Mouse (Mus musculus) ES-Bruce4 (cell line): ENCODE data around the gene Gosr1. TPM values are rescaled to one million over a fixed set of nuclear protein-coding genes. Genes with fewer than 3 reads are reported as not detected.
A peak's percentile ranks its signal among the peaks of the same experiment; 100 is the strongest.

Experiments used
- H3K27ac ChIP-seq: 2 replicates; pipeline ENCODE4 v1.5.1; 2012; ENCODE audit warnings: low read length, inconsistent platforms; ENCODE audit not compliant: insufficient read depth
- H3K27me3 ChIP-seq: 2 replicates; pipeline ENCODE4 v1.6.1; 2012; ENCODE audit warnings: mild to moderate bottlenecking, low read length, inconsistent platforms; ENCODE audit not compliant: control insufficient read depth, poor library complexity, insufficient read depth, severe bottlenecking
- H3K36me3 ChIP-seq: 2 replicates; pipeline ENCODE4 v1.6.1; 2012; ENCODE audit warnings: inconsistent platforms, mild to moderate bottlenecking, low read length, moderate library complexity; ENCODE audit not compliant: control insufficient read depth, poor library complexity, insufficient read depth, severe bottlenecking
- H3K4me1 ChIP-seq: one replicate; pipeline ENCODE4 v1.8.1; 2011; ENCODE audit warnings: low read length; ENCODE audit not compliant: control insufficient read depth, insufficient read depth
- H3K4me3 ChIP-seq: 2 replicates; pipeline ENCODE4 v1.5.1; 2011; ENCODE audit warnings: low read depth, mild to moderate bottlenecking, low read length
- H3K9ac ChIP-seq: 2 replicates; pipeline ENCODE4 v1.6.1; 2012; ENCODE audit warnings: low read depth, mild to moderate bottlenecking, inconsistent platforms; ENCODE audit not compliant: poor library complexity, severe bottlenecking
- H3K9me3 ChIP-seq: replicated peaks from 2 replicates; pipeline ENCODE4 v1.6.1; 2012; ENCODE audit warnings: mild to moderate bottlenecking, low read length, inconsistent platforms; ENCODE audit not compliant: control insufficient read depth, poor library complexity, insufficient read depth, severe bottlenecking
- CTCF ChIP-seq: IDR thresholded peaks from one replicate; pipeline ENCODE4 v1.8.1; 2011; ENCODE audit warnings: low read depth, low read length
- EP300 ChIP-seq: IDR thresholded peaks from 2 replicates; pipeline ENCODE4 v1.6.1; 2011; ENCODE audit warnings: low read depth, low read length; ENCODE audit not compliant: insufficient read depth
- POLR2A ChIP-seq: IDR thresholded peaks from one replicate; pipeline ENCODE4 v1.8.1; 2011; ENCODE audit warnings: low read length; ENCODE audit not compliant: insufficient read depth
- polyA plus RNA-seq: library from polyadenylated mRNA; stranded (reverse); fragments of >200 nt; gene quantifications from 2 replicates; pipeline ENCODE4 v1.2.4, GENCODE M21; 2011; ENCODE audit warnings: low read depth; ENCODE audit not compliant: missing spikeins, insufficient read depth, insufficient read length

Gene Gosr1
- polyA plus RNA-seq, 1 experiment: 30.2 TPM

DNA sequence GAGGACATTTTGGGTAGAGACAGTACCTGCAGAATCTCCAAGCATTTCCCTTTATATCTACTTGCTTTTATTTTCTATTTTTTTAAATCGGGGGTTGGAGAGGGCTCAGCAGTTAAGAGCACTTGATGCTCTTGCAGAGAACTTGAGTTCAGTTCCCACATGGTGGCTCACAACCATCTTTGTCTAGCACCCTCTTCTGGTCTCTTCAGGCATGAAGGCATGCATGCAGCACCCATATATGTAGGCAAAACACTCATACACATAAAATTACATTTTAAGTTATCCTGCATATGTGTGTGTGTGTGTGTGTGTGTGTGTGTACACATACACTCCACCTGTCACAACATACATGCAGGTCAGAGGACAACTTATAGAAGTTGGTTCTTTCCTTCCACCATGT is 17.5 kb downstream of the Gosr1 start:
- Histone ChIP-seq H3K9ac (no peak overlapping the region), H3K27ac (no peak overlapping the region), H3K9me3 (no peaks in the 10 kb centered on the region), H3K27me3 (no peaks in the 10 kb centered on the region), H3K4me3 (no peak overlapping the region), H3K4me1 (peaks cover under 1% of the 10 kb centered on the region), H3K36me3 (peaks cover 25% of the 10 kb centered on the region)
- TF ChIP-seq CTCF (no peak), EP300 (no peak), POLR2A (no peak)

DNA sequence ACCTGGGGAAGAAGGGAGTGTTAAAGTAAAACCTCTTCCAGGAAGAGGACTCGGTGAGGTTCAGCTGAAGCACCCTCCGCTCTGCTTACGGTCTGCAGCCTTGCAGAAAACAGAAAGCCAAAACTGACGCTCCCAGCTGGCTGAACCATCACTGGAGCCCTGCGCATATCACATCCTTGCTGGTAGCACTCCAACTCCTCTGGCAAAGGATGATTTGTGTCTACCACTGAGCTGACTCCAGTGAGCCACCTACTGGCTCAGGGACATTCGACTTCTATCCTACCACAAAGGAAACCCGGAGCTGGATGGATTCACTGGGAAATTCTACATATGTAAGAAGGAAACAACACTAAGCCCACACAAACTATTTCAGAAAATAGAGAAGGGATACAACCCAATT is 18.8 kb downstream of the Gosr1 start:
- no peak overlapping the region for H3K27ac ChIP-seq
- peaks cover 18% of the 10 kb centered on the region for H3K36me3 ChIP-seq
- no peaks in the 10 kb centered on the region for H3K4me1 ChIP-seq
- TF ChIP-seq POLR2A (no peak), EP300 (no peak), CTCF (peak; percentile 26)
- no peaks in the 10 kb centered on the region for H3K27me3 ChIP-seq
- H3K9ac ChIP-seq: no peak overlapping the region
- no peaks in the 10 kb centered on the region for H3K9me3 ChIP-seq
- H3K4me3 ChIP-seq: no peak overlapping the region

DNA sequence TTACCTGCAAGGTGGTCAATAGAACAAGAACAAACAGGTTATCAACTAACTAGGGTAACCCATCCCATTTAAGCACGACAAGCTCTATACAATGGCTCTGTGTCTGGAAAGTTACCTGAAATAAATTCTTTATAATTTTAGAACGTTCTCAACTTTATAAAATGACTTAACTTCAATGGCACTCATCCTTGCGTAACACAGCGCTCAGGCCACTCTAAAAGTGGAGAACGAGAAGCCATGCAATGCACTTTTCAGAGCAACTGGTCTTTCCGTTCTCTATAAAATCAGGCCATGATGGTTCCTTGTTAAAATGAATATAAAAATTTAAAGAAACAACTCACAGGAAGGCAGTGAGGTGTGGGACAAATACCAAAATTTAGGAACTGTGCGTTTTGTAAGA is 20.9 kb downstream of the Gosr1 start:
- Histone ChIP-seq H3K27ac (no peak overlapping the region), H3K4me3 (no peak overlapping the region), H3K27me3 (no peaks in the 10 kb centered on the region), H3K4me1 (no peaks in the 10 kb centered on the region), H3K9me3 (no peaks in the 10 kb centered on the region), H3K9ac (no peak overlapping the region), H3K36me3 (peaks cover 9% of the 10 kb centered on the region; the same call in 1 of the 2 replicates)
- TF ChIP-seq EP300: no peak
- no peak for TF ChIP-seq POLR2A
- TF ChIP-seq CTCF: no peak

DNA sequence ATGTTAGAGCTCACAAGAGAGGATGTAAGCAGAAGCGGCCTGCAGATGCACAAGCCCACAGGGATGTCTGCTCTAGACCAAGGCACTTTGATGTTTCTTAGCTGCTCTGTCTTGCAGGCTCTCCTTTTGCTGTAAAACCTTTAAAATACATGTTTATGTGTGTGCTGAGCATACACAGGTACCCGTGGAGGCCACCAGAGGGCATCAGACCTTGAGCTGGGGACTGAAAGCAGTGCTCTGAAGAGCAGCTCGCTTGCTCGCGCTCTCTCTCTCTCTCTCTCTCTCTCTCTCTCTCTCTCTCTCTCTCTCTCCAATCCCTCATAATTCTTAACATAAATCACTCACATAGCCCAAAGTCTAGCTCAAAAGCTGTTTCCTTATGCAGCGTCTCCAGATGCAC is 24.3 kb downstream of the Gosr1 start:
- H3K36me3 ChIP-seq: peaks cover 12% of the 10 kb centered on the region; the same call in 1 of the 2 replicates

DNA sequence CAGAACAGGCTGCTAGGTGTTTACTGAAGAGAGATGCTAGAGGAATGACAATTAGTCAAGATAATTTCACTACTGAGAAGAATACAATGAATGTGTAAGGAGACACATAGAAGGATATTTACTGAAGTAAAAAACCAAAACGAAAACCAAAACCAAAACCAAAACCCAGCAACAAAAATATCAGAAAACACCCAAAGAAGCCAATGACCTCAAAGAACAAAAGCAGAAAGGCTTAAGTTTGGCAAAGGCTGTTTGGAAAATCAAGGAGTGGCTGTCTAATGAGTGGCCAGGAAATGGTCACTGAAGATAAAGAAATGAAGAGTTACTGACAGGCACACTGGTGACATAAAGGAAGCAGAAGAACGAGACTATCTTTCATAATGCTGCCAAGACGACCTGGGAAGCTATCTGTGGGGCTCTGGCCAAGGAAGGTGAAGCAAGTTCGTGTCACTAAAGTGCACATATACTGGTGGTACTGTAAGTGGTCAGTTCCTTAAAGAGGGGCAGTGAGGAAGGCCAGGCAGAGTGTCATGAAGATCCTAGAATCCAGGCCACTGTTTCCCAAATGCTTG is 27.5 kb downstream of the Gosr1 start:
- TF ChIP-seq POLR2A: no peak
- TF ChIP-seq EP300: no peak
- no peak for TF ChIP-seq CTCF
- Histone ChIP-seq H3K4me1 (no peaks in the 10 kb centered on the region), H3K36me3 (peaks cover 11% of the 10 kb centered on the region; the same call in 1 of the 2 replicates), H3K9ac (no peak overlapping the region), H3K27me3 (no peaks in the 10 kb centered on the region), H3K9me3 (no peaks in the 10 kb centered on the region), H3K27ac (no peak overlapping the region), H3K4me3 (no peak overlapping the region)

More for the DNA sequence above, 24.3 kb downstream of the Gosr1 start:
- Histone ChIP-seq H3K9me3 (no peaks in the 10 kb centered on the region), H3K4me1 (no peaks in the 10 kb centered on the region), H3K27me3 (no peaks in the 10 kb centered on the region), H3K27ac (no peak overlapping the region), H3K9ac (no peak overlapping the region), H3K4me3 (no peak overlapping the region)
- TF ChIP-seq POLR2A (no peak), EP300 (no peak), CTCF (peak; percentile 75)

DNA sequence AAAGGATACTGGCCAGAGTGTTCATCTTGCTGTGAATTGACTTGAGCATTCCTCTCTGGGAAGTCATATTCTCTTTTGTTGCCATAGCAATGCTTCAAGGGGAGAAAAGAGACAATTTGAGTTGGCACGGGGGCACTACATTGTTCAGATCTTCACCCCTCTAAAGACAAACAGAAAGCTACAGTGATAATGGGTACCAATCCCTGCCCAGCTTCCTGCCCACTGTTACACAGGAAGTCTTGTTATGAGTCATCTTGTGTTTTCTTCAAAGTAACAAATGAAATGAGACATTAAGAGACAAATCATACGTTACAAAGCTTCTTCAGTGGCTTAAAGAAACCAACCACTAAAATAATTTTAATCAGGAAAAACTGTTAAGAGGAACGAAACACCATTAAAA is 28.8 kb downstream of the Gosr1 start:
- peaks cover 13% of the 10 kb centered on the region for H3K36me3 ChIP-seq
- no peak overlapping the region for H3K4me3 ChIP-seq
- TF ChIP-seq CTCF (no peak), POLR2A (no peak), EP300 (no peak)
- no peak overlapping the region for H3K27ac ChIP-seq
- H3K4me1 ChIP-seq: no peaks in the 10 kb centered on the region
- no peak overlapping the region for H3K9ac ChIP-seq
- H3K27me3 ChIP-seq: no peaks in the 10 kb centered on the region
- H3K9me3 ChIP-seq: no peaks in the 10 kb centered on the region
